Mouse (Mus musculus): Measurements from ENCODE around the gene Ttc21a. TPM values are rescaled to one million over a fixed set of nuclear protein-coding genes. Genes with fewer than 3 reads are reported as not detected.

The Ttc21a gene
- polyA plus RNA-seq, 1 experiment: not detected

- no peak overlapping the region for H3K4me3 ChIP-seq (replicated peaks)
- H3K4me1 ChIP-seq (ENCODE audit: control insufficient read depth): peaks cover 21% of the 10 kb centered on the region
- H3K9me3 ChIP-seq (ENCODE audit: control insufficient read depth, low read length): no peaks in the 10 kb centered on the region
- TF ChIP-seq TAL1 (IDR thresholded peaks at IDR 0.05; ENCODE audit: low read length): no peak
- TF ChIP-seq GATA1 (IDR thresholded peaks at IDR 0.05; ENCODE audit: low read length): no peak
- peaks cover 60% of the 10 kb centered on the region for H3K36me3 ChIP-seq (ENCODE audit: control insufficient read depth)
- no peaks in the 10 kb centered on the region for H3K27me3 ChIP-seq (ENCODE audit: control insufficient read depth)
These were observed 5.0 kb upstream of the Ttc21a start for GRCm38 (mm10) chr9:119932358-119932757.

GRCm38 (mm10) chr9:119933675-119934074 lies 3.7 kb upstream of the Ttc21a start:
- no peaks in the 10 kb centered on the region for H3K9me3 ChIP-seq (ENCODE audit: control insufficient read depth, low read length)
- H3K4me3 ChIP-seq (replicated peaks): no peak overlapping the region
- peaks cover 29% of the 10 kb centered on the region for H3K4me1 ChIP-seq (ENCODE audit: control insufficient read depth)
- no peaks in the 10 kb centered on the region for H3K27me3 ChIP-seq (ENCODE audit: control insufficient read depth)
- peaks cover 47% of the 10 kb centered on the region for H3K36me3 ChIP-seq (ENCODE audit: control insufficient read depth)
- TF ChIP-seq TAL1 (IDR thresholded peaks at IDR 0.05; ENCODE audit: low read length) (no peak), GATA1 (IDR thresholded peaks at IDR 0.05; ENCODE audit: low read length) (no peak)

- Histone ChIP-seq H3K4me1 (ENCODE audit: control insufficient read depth) (peaks cover 25% of the 10 kb centered on the region), H3K27me3 (ENCODE audit: control insufficient read depth) (no peaks in the 10 kb centered on the region), H3K4me3 (replicated peaks) (no peak overlapping the region), H3K36me3 (ENCODE audit: control insufficient read depth) (peaks cover under 1% of the 10 kb centered on the region; the same call in 1 of the 2 replicates), H3K9me3 (ENCODE audit: control insufficient read depth, low read length) (no peaks in the 10 kb centered on the region)
- TF ChIP-seq GATA1 (IDR thresholded peaks at IDR 0.05; ENCODE audit: low read length) (no peak), TAL1 (IDR thresholded peaks at IDR 0.05; ENCODE audit: low read length) (no peak)
These were observed 1.1 kb downstream of the Ttc21a start for GRCm38 (mm10) chr9:119938496-119938895.

GRCm38 (mm10) chr9:119939646-119940045 lies 2.2 kb downstream of the Ttc21a start:
- TF ChIP-seq TAL1 (IDR thresholded peaks at IDR 0.05; ENCODE audit: low read length): no peak
- no peak for TF ChIP-seq GATA1 (IDR thresholded peaks at IDR 0.05; ENCODE audit: low read length)
- peaks cover 25% of the 10 kb centered on the region for H3K4me1 ChIP-seq (ENCODE audit: control insufficient read depth)
- H3K9me3 ChIP-seq (ENCODE audit: control insufficient read depth, low read length): no peaks in the 10 kb centered on the region
- H3K27me3 ChIP-seq (ENCODE audit: control insufficient read depth): no peaks in the 10 kb centered on the region
- H3K36me3 ChIP-seq (ENCODE audit: control insufficient read depth): no peaks in the 10 kb centered on the region
- H3K4me3 ChIP-seq (replicated peaks): no peak overlapping the region

- no peaks in the 10 kb centered on the region for H3K36me3 ChIP-seq (ENCODE audit: control insufficient read depth)
- TF ChIP-seq TAL1 (IDR thresholded peaks at IDR 0.05; ENCODE audit: low read length): no peak
- peaks cover 17% of the 10 kb centered on the region for H3K4me1 ChIP-seq (ENCODE audit: control insufficient read depth)
- H3K4me3 ChIP-seq (replicated peaks): no peak overlapping the region
- H3K9me3 ChIP-seq (ENCODE audit: control insufficient read depth, low read length): no peaks in the 10 kb centered on the region
- no peaks in the 10 kb centered on the region for H3K27me3 ChIP-seq (ENCODE audit: control insufficient read depth)
These were observed 4.0 kb downstream of the Ttc21a start for GRCm38 (mm10) chr9:119941407-119941806.

GRCm38 (mm10) chr9:119941861-119942260 lies 4.5 kb downstream of the Ttc21a start:
- Histone ChIP-seq H3K4me1 (ENCODE audit: control insufficient read depth) (peaks cover 13% of the 10 kb centered on the region), H3K27me3 (ENCODE audit: control insufficient read depth) (no peaks in the 10 kb centered on the region), H3K9me3 (ENCODE audit: control insufficient read depth, low read length) (no peaks in the 10 kb centered on the region), H3K4me3 (replicated peaks) (no peak overlapping the region), H3K36me3 (ENCODE audit: control insufficient read depth) (no peaks in the 10 kb centered on the region)
- TF ChIP-seq GATA1 (IDR thresholded peaks at IDR 0.05; ENCODE audit: low read length) (no peak), TAL1 (IDR thresholded peaks at IDR 0.05; ENCODE audit: low read length) (no peak)

GRCm38 (mm10) chr9:119943326-119943725 lies 5.9 kb downstream of the Ttc21a start:
- Histone ChIP-seq H3K4me3 (replicated peaks) (no peak overlapping the region), H3K4me1 (ENCODE audit: control insufficient read depth) (no peaks in the 10 kb centered on the region; the same call in 1 of the 2 replicates), H3K27me3 (ENCODE audit: control insufficient read depth) (no peaks in the 10 kb centered on the region), H3K36me3 (ENCODE audit: control insufficient read depth) (no peaks in the 10 kb centered on the region), H3K9me3 (ENCODE audit: control insufficient read depth, low read length) (no peaks in the 10 kb centered on the region)
- TF ChIP-seq GATA1 (IDR thresholded peaks at IDR 0.05; ENCODE audit: low read length) (no peak), TAL1 (IDR thresholded peaks at IDR 0.05; ENCODE audit: low read length) (no peak)

GRCm38 (mm10) chr9:119945173-119945900 lies 7.9 kb downstream of the Ttc21a start:
- H3K4me1 ChIP-seq (ENCODE audit: control insufficient read depth): no peaks in the 10 kb centered on the region; the same call in 1 of the 2 replicates
- no peaks in the 10 kb centered on the region for H3K27me3 ChIP-seq (ENCODE audit: control insufficient read depth)

GRCm38 (mm10) chr9:119948804-119949203 lies 11.4 kb downstream of the Ttc21a start:
- no peak for TF ChIP-seq GATA1 (IDR thresholded peaks at IDR 0.05; ENCODE audit: low read length)
- TF ChIP-seq TAL1 (IDR thresholded peaks at IDR 0.05; ENCODE audit: low read length): no peak
- H3K9me3 ChIP-seq (ENCODE audit: control insufficient read depth, low read length): no peaks in the 10 kb centered on the region
- no peaks in the 10 kb centered on the region for H3K27me3 ChIP-seq (ENCODE audit: control insufficient read depth)
- no peaks in the 10 kb centered on the region for H3K4me1 ChIP-seq (ENCODE audit: control insufficient read depth)
- H3K4me3 ChIP-seq (replicated peaks): no peak overlapping the region
- no peaks in the 10 kb centered on the region for H3K36me3 ChIP-seq (ENCODE audit: control insufficient read depth)

More at GRCm38 (mm10) chr9:119945173-119945900, 7.9 kb downstream of the Ttc21a start:
- H3K9me3 ChIP-seq (ENCODE audit: control insufficient read depth, low read length): no peaks in the 10 kb centered on the region
- H3K4me3 ChIP-seq (replicated peaks): no peak overlapping the region
- TF ChIP-seq TAL1 (IDR thresholded peaks at IDR 0.05; ENCODE audit: low read length): no peak
- no peak for TF ChIP-seq GATA1 (IDR thresholded peaks at IDR 0.05; ENCODE audit: low read length)
- H3K36me3 ChIP-seq (ENCODE audit: control insufficient read depth): no peaks in the 10 kb centered on the region

Measured in erythroblast, embryonic 14.5 days (primary cell).